7 mouse cellular contexts compared by ENCODE assay signal in genomic region chr13:46633320-46634132, GRCm38 (mm10). TPM values are rescaled to one million over a fixed set of nuclear protein-coding genes. Genes with fewer than 3 reads are reported as not detected.
DNase-seq lines count a peak whose midpoint lies in the region; ATAC-seq lines count a peak whose summit lies in the region.

No protein-coding gene starts in this region.

- 9% methylated on average over 18 of the region's 18 CpGs for WGBS in forebrain, embryonic 13.5 days
- 22% methylated on average over 18 of the region's 18 CpGs for WGBS in neural tube, embryonic 13.5 days

- H3K4me2 ChIP-seq in forebrain, embryonic 13.5 days = peak overlapping the region; percentile 57
- H3K4me2 ChIP-seq in neural tube, embryonic 13.5 days = peak overlapping the region; percentile 47

- H3K27ac ChIP-seq in forebrain, embryonic 13.5 days = peak overlapping the region; percentile 89
- H3K27ac ChIP-seq in neural tube, embryonic 13.5 days (replicated peaks) = peak overlapping the region; percentile 79

- H3K36me3 ChIP-seq in forebrain, embryonic 13.5 days (ENCODE audit: poor library complexity, severe bottlenecking) = peaks cover 14% of the 10 kb centered on the region; the same call in 1 of the 2 replicates
- H3K36me3 ChIP-seq in neural tube, embryonic 13.5 days = peaks cover 4% of the 10 kb centered on the region; the same call in 1 of the 2 replicates

- peak; percentile 86 for ATAC-seq in forebrain, embryonic 13.5 days
- ATAC-seq in neural tube, embryonic 13.5 days (ENCODE audit: low read depth) = peak; percentile 89

- DNase-seq in embryo, embryonic 10 days (ENCODE audit: low spot score) = peak; percentile 61
- peak; percentile 47 for DNase-seq in left cerebral cortex, adult 11 months (ENCODE audit: low spot score)
- DNase-seq in urinary bladder, adult 2 months (ENCODE audit: low spot score) = no peak
- DNase-seq in spleen, postnatal 36 days (ENCODE audit: low spot score in 2 of 2) = no peak
- DNase-seq in kidney, postnatal 36 days = no peak

- peak overlapping the region; percentile 48 for H3K9ac ChIP-seq in forebrain, embryonic 13.5 days
- H3K9ac ChIP-seq in neural tube, embryonic 13.5 days = peak overlapping the region; percentile 56

- H3K4me3 ChIP-seq in forebrain, embryonic 13.5 days = peak overlapping the region; percentile 26
- H3K4me3 ChIP-seq in neural tube, embryonic 13.5 days = peak overlapping the region; percentile 18; the same call in 1 of the 2 replicates

- H3K27me3 ChIP-seq in forebrain, embryonic 13.5 days = no peaks in the 10 kb centered on the region
- H3K27me3 ChIP-seq in neural tube, embryonic 13.5 days = no peaks in the 10 kb centered on the region

- peaks cover 33% of the 10 kb centered on the region for H3K4me1 ChIP-seq in forebrain, embryonic 13.5 days
- H3K4me1 ChIP-seq in neural tube, embryonic 13.5 days (replicated peaks) = peaks cover 23% of the 10 kb centered on the region

- no peaks in the 10 kb centered on the region for H3K9me3 ChIP-seq in forebrain, embryonic 13.5 days (replicated peaks)
- H3K9me3 ChIP-seq in neural tube, embryonic 13.5 days = 0 out of 2 replicates have a peak, but pooled peaks cover 3% of the 10 kb centered on the region

RNA-seq across cellular contexts. Expression of gene Fam8a1, which starts 35.8 kb away (rescaled TPM):
- polyA plus RNA-seq in forebrain, embryonic 13.5 days (2015; fragmentation: Nextera tagmentation; extraction: Ambion mirVana) = 16.8 and 17.5 TPM in 2 replicates
- 14.7 and 15.7 TPM in 2 replicates for polyA plus RNA-seq in neural tube, embryonic 13.5 days (2015; fragmentation: Nextera tagmentation; extraction: Ambion mirVana)
- polyA plus RNA-seq in urinary bladder, adult 2 months (2012; rRNA removed) = 52.6 and 56.8 TPM in 2 replicates

Comparison
In these comparisons a context has a peak if more than half of its experiments do, and no peak if none do; other contexts are left out.
1. DNase-seq: peak in embryo, embryonic 10 days (single experiment) and left cerebral cortex, adult 11 months (single experiment); none in urinary bladder, adult 2 months (single experiment), spleen, postnatal 36 days (0 of 2) and kidney, postnatal 36 days (0 of 2).